Mouse (Mus musculus): Measurements from ENCODE around the gene Gmeb1.

- TF ChIP-seq CTCF (IDR thresholded peaks at IDR 0.05; ENCODE audit: insufficient read depth, low read length), result no peak
- TF ChIP-seq POLR2A (IDR thresholded peaks at IDR 0.05; ENCODE audit: borderline replicate concordance, extremely low read depth, low read depth, low read length), result no peak
These were observed 710 bp downstream of the Gmeb1 start for GRCm38 (mm10) chr4:132260404-132261379.

Data from lung, adult 2 months (tissue).